Mouse (Mus musculus): ENCODE data around the gene Fntb.

Gene Fntb

GRCm38 (mm10) chr12:76795350-76795749 is 30.0 kb downstream of the Fntb start, which contains the start of gene Gpx2:
Gene Gpx2 (minus strand): TSS chr12:76795554.
- no peak for DNase-seq (ENCODE audit: low spot score)

DNA sequence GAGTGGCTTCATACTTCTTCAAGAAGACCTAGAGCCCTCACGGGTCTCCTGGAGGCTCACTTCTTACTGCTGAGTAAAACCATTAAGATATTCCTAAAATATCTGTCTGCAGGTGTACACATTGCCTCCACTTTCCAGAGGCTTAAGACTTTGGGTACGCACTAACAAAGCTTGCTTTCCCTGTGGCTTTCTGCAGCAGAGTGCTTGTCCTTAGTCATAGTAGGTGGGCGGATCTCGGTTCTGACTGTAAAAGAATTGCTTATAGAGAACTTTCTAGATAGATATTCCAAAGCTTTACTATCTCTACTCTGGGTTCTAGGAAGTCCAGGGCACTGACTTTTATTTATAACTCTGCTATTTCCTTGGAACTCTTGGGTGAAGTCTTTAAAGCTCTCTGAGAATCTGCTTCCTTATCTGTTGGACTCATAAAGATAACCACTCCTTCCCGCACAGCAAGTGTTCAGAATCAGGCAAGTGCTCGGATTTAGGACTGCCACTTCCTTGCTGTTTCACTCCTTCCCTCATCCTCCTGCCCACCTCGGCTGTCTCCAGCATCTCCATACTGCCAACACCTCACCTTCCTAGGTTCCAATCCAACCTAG is 31.6 kb downstream of the Fntb start:
- no peak for DNase-seq (ENCODE audit: low spot score)

- DNase-seq (ENCODE audit: low spot score), result no peak
These were observed 32.8 kb downstream of the Fntb start for GRCm38 (mm10) chr12:76798008-76798720.

GRCm38 (mm10) chr12:76803028-76803427 is 37.6 kb downstream of the Fntb start:
- no peak for DNase-seq (ENCODE audit: low spot score)

- peak; percentile 46 for DNase-seq (ENCODE audit: low spot score)
These were observed 38.4 kb downstream of the Fntb start for GRCm38 (mm10) chr12:76803700-76804252.

GRCm38 (mm10) chr12:76805056-76805811 is 39.8 kb downstream of the Fntb start:
- no peak for DNase-seq (ENCODE audit: low spot score)

DNA sequence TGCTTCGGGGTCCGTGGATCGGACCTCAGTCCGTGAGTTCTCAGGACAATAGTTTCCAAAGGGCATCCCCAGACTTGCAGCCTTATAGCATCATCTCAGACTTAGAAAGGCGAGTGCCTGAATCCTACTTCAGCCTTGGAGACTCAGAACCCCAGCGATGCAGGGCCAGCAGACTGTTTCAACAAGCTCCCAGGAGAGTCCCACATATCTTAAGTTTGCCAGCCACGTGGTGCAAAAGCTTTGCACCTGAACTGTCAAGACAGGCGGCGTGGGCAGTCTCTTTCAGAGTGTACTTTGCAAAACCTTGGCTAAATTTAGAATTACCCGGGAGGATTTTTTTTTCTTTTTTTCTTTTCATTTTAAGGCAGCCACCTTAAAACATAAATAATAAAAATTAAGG is 42.4 kb downstream of the Fntb start:
- DNase-seq (ENCODE audit: low spot score), result no peak

DNA sequence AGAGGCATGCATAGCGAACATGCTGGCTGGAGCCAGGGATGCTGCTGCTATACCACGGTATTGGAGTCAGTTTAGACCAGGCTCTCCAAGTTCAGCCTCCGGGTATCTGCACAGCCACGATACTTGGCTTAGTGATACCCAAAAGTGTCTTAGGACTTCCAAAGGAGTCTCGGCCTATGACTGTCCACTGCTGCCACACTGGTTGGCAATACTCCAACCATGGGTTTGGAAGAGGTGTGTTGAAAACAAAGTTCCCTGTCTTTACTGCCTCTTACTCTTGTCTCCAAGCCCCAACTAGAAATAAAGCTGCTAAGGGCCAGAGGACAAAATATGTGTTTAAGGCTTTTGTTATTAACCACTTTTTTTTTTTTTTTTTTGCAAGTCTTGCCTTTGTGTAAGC is 45.1 kb downstream of the Fntb start:
- DNase-seq (ENCODE audit: low spot score), result no peak

GRCm38 (mm10) chr12:76811006-76811405 is 45.6 kb downstream of the Fntb start:
- DNase-seq (ENCODE audit: low spot score), result no peak

DNA sequence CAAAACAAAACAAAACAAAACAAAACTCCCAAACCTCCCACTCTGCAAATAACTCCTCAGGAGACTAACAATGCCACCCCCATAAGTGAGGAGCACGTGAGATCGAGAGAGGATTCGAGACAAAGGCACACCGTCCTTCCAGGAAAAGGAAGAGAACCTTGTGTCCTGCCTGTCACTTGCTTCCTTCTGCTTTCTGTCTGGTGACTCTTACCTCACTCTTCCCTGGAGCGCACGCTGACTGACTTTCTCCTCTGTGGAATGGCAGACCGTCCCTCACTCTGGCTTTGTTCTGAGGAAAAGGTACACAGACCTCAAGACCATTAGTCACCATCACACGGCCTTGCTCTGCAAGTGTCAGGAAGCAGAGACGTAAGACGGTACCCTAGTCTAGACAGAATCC is 48.2 kb downstream of the Fntb start:
- no peak for DNase-seq (ENCODE audit: low spot score)

DNA sequence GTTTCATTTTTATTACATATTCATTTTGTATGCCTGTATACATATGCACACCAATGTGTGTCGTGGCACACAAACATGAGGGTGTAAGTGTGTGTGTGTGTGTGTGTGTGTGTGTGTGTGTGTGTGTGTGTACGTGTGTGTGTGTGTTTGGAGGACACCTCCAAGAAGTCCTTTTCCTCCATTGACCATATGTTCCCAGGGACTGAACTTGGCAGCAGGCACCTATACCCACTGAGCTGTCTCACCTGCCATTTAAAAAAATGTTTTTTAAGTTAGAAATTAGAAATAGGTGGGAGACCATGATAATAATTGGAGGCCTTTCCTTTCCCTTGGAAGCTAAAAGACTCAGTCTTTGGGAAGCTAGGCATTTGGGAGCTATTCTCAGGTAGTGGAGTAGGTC is 48.7 kb downstream of the Fntb start:
- DNase-seq (ENCODE audit: low spot score), result no peak

GRCm38 (mm10) chr12:76816720-76817119 is 51.3 kb downstream of the Fntb start:
- no peak for DNase-seq (ENCODE audit: low spot score)

DNA sequence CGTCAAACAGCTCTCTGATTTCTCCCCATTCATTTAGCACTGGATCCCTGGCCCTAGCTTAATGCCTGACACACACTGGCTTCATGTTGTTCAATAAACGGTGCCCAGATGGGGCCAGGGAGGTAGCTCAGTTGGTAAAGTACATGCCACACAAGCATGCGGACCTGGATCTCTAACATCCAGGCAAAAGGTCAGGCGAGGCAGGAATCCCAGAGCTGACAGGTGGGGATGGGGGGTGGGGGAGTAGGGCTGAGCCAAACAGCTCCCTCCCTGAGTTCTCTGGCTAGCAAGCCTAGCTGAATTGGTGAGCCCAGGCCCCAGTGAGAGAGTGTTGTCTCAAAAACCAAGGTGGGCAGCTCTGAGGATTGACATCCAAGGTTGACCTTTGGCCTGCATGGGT is 51.8 kb downstream of the Fntb start:
- no peak for DNase-seq (ENCODE audit: low spot score)

DNA sequence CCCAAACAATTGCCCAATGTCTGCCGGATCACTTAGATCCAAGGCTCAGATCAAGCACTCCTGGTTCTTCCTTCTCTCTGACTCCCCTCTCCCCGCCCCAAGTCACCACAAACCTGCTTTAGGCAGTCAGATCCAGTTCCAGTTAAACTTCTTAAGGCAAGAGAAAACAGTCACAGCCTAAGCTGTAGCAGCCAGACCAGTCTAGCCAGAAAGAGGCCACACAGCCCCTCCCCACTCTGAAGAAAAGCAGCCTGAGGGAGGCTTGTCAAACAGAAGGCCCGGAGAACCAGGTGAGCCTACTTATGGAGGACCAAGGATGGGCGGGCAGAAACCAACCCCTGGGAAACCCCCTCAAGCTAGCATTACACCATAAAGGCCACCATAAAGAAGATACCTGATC is 52.7 kb downstream of the Fntb start:
- DNase-seq (ENCODE audit: low spot score), result no peak

- DNase-seq (ENCODE audit: low spot score), result no peak
These were observed 53.5 kb downstream of the Fntb start for GRCm38 (mm10) chr12:76818908-76819307.

GRCm38 (mm10) chr12:76819816-76820215 is 54.4 kb downstream of the Fntb start:
- no peak for DNase-seq (ENCODE audit: low spot score)

DNA sequence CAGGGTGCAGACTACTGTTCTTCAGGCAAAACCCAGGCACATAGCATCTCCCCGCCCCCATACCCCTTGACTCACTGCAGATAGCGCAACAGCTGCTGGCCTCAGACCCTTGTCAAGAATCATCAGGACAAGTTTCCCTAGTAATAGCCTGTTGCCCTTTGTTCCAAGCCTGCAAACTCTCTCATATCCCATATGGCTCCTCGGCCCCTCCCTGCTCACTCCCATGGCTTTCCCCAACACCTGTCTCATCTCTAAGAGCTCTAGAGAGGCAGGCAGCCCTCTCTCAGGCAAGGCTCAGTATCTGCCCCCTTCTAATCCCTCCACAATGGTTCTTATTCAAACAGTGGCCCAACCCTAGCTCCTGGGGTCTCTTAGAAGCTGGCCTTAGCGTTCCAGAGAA is 55.2 kb downstream of the Fntb start:
- no peak for DNase-seq (ENCODE audit: low spot score)

DNA sequence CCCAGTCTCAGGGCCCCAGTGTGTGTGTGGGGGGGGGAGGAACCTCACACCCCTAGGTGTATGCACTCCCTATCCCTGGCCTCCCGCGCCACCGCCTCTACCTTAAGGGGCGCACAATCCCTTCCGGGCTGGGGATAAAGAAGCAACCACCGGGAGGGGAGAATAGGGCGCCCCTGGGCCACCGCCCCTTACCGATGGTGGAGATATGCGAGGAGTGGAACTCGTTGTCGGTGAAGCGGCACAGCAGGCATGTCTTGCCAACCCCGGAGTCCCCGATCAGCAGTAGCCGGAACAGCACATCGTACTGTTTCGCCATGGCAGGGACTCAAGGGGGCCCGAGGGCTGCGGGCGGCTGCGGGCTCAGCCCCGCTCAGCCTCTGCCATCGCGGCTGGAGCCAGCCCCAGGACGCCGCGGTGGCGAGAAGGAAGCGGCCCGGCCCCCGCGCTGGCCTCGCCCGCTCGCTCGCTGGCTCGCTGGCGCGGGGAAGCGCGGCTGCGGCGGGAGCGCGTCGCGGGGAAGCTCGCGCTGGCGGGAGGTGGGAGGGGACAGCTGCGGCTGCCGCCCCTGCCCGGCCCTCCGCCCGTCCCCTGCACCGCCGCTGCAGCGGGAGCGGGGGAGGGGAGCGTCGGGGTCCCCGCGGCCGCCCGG is 56.7 kb downstream of the Fntb start:
- DNase-seq (ENCODE audit: low spot score), result peak; percentile 19

GRCm38 (mm10) chr12:76822651-76823041 is 57.3 kb downstream of the Fntb start, which contains the start of gene Rab15:
Gene Rab15 (minus strand): TSS chr12:76822908.
- no peak for DNase-seq (ENCODE audit: low spot score)

DNA sequence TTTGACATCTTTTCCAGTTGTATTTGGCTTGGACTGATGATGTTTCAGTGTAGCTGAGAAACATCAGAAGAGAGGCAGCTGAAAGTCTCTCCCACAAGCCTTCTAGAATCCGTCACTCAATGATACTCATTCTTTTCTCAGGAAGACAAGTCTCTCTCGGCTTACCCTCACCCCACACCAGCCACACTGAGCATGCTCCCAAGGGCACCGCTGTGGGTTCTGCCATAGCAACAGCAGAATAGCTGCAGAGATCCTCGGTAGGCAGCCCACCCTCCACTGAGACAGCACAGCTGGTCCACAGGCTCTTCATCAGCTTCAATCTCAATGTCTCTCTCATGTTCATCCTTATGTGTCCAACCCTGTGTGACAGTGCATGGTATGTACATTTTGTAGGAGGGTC is 59.9 kb downstream of the Fntb start:
- no peak for DNase-seq (ENCODE audit: low spot score)

- DNase-seq (ENCODE audit: low spot score), result no peak
These were observed 67.3 kb downstream of the Fntb start for GRCm38 (mm10) chr12:76832704-76833103.

DNA sequence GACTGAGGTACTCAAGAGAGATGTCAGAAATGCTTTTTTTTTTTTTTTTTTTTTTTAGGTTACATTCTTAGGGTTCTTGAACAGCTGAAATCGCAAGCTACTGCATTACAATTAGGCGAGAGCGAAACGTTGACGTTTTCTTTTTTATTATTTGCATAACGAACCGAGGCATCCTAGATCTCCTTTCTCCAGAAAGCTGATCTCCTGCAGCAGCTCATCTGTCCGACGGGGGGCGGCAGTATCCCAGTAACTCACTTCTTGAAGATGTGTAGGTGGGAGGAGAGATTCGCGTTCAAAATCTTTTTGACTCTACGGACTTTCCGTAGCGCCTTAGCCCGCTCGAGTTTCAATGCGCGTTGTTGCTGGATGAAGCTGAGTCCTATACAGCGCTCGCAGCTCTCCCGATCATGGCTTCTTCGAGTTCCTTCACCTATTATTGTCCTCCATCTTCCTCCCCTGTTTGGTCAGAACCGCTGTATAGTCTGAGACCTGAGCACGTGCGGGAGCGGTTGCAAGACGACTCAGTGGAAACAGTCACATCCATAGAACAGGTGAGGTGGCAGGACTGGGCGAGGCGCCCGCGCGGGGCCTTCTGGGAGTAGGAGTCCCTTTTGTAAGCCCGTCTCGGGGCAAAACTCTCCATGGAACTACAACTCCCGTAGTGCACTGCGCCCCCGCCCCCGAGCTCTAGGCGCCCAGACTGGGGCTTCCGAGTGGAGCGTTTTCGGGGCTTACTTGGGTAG is 71.9 kb downstream of the Fntb start:
- peak; percentile 95 for DNase-seq (ENCODE audit: low spot score)
